Mouse (Mus musculus): ENCODE measurements at regions not wholly inside any gene's neighbourhood (a gene's known extent, or its start where the extent isn't known, plus 50 kb on each side); places are given as distances from the start of the nearest gene placed in this dataset.

DNA sequence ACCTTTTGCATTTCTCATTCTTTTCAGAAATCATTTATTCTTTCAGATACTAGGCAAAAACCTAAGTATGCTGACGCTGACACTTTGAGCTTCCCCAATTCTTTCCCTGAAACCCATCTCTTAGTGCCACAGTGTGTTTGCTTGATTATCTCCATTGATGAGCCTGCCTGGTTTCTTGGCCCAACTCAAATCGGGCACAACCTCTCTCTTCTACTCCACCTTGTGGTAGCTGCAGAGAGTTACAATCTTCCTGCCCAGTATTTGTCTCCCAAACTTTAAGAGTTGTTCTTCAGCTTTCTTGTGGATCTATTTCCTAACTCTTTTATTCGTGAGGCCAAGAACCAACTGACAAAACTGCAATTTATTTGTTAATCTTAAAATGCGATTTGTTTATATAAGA lies 176.4 kb upstream of the Tbc1d2b start:
- H3K27ac ChIP-seq (ENCODE audit: control insufficient read depth, low read depth, low read length): no peak overlapping the region
- no peaks in the 10 kb centered on the region; a peak in 2 of 4 replicates for H3K27me3 ChIP-seq (ENCODE audit: control insufficient read depth in 1 of 2, insufficient read depth in 2 of 2, low read length in 2 of 2)
- DNase-seq (ENCODE audit: low read depth, low spot score): peak; percentile 67
- no peaks in the 10 kb centered on the region for H3K9me3 ChIP-seq (replicated peaks; ENCODE audit: insufficient read depth, low read length)
- no peak overlapping the region for H3K4me3 ChIP-seq (ENCODE audit: control insufficient read depth in 1 of 2, insufficient read depth in 1 of 2, low read depth in 2 of 2, low read length in 2 of 2)
- H3K4me1 ChIP-seq (ENCODE audit: control insufficient read depth in 1 of 2, insufficient read depth in 2 of 2, low read length in 2 of 2): no peaks in the 10 kb centered on the region
- no peak overlapping the region for H3K9ac ChIP-seq (ENCODE audit: control insufficient read depth, low read depth, low read length, poor library complexity, severe bottlenecking)
- H3K36me3 ChIP-seq (ENCODE audit: control insufficient read depth in 1 of 2, insufficient read depth in 2 of 2, low read length in 2 of 2): no peaks in the 10 kb centered on the region
- no peaks in the 10 kb centered on the region for H3K79me2 ChIP-seq (ENCODE audit: control insufficient read depth, insufficient read depth, low read length, poor library complexity)
- TF ChIP-seq RAD21 (IDR thresholded peaks at IDR 0.05; ENCODE audit: low read depth, low read length) (peak; percentile 82), GATA1 (IDR thresholded peaks at IDR 0.05; ENCODE audit: low read depth, low read length) (0 out of 2 replicates have a peak, but pooled peaks have one; percentile 32), SMC3 (IDR thresholded peaks at IDR 0.05; ENCODE audit: low read depth, low read length) (peak; percentile 93), ZC3H11A (IDR thresholded peaks at IDR 0.05; ENCODE audit: low read depth, low read length) (peak; percentile 80), MXI1 (IDR thresholded peaks at IDR 0.05; ENCODE audit: low read depth, low read length) (no peak), USF1 (IDR thresholded peaks at IDR 0.05; ENCODE audit: low read depth, low read length) (no peak), MYB (IDR thresholded peaks at IDR 0.05; ENCODE audit: low read depth, low read length) (no peak), CTCF (IDR thresholded peaks at IDR 0.05 in 2 of 3, conservative IDR thresholded peaks at IDR 0.05 in 1 of 3; ENCODE audit: control insufficient read depth in 1 of 3, insufficient read depth in 1 of 3, low read depth in 2 of 3, low read length in 3 of 3, poor library complexity in 1 of 3, severe bottlenecking in 1 of 3) (peak; percentile 49 to 85 (median 55))

GRCm38 (mm10) chr9:90434902-90435301 lies 164.3 kb upstream of the Tbc1d2b start:
- Histone ChIP-seq H3K9me3 (replicated peaks; ENCODE audit: insufficient read depth, low read length) (no peaks in the 10 kb centered on the region), H3K27me3 (ENCODE audit: control insufficient read depth in 1 of 2, insufficient read depth in 2 of 2, low read length in 2 of 2) (no peaks in the 10 kb centered on the region), H3K36me3 (ENCODE audit: control insufficient read depth in 1 of 2, insufficient read depth in 2 of 2, low read length in 2 of 2) (no peaks in the 10 kb centered on the region), H3K9ac (ENCODE audit: control insufficient read depth, low read depth, low read length, poor library complexity, severe bottlenecking) (no peak overlapping the region), H3K27ac (ENCODE audit: control insufficient read depth, low read depth, low read length) (no peak overlapping the region), H3K4me1 (ENCODE audit: control insufficient read depth in 1 of 2, insufficient read depth in 2 of 2, low read length in 2 of 2) (no peaks in the 10 kb centered on the region), H3K4me3 (ENCODE audit: control insufficient read depth in 1 of 2, insufficient read depth in 1 of 2, low read depth in 2 of 2, low read length in 2 of 2) (no peak overlapping the region), H3K79me2 (ENCODE audit: control insufficient read depth, insufficient read depth, low read length, poor library complexity) (no peaks in the 10 kb centered on the region)
- TF ChIP-seq CHD2 (IDR thresholded peaks at IDR 0.05; ENCODE audit: low read length): no peak
- no peak for TF ChIP-seq RAD21 (IDR thresholded peaks at IDR 0.05; ENCODE audit: low read depth, low read length)
- no peak for TF ChIP-seq ZNF384 (IDR thresholded peaks at IDR 0.05; ENCODE audit: low read depth, low read length)
- no peak for TF ChIP-seq ELF1 (IDR thresholded peaks at IDR 0.05; ENCODE audit: low read depth, low read length)
- no peak for DNase-seq (ENCODE audit: low read depth, low spot score)

DNA sequence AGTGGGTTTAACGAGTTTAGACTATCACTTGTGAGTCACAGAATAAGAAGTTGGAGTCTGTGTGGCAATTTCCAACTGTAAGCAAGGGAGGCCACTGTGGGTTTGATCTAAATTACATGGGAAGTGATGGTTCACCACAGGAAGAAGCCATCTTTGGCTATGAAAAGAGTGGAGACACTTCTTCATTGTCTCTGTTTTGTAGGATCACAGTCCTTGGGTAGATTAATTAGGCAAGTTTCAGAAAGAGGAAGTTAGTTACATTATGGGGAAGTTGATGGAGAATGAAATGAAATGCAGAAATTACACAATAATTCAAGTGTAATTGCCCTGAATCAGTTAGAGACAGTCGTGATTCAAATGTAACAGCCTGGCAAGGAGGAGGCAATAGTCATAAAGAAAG lies 160.3 kb upstream of the Tbc1d2b start:
- Histone ChIP-seq H3K36me3 (ENCODE audit: control insufficient read depth in 1 of 2, insufficient read depth in 2 of 2, low read length in 2 of 2) (no peaks in the 10 kb centered on the region), H3K4me1 (ENCODE audit: control insufficient read depth in 1 of 2, insufficient read depth in 2 of 2, low read length in 2 of 2) (no peaks in the 10 kb centered on the region), H3K27ac (ENCODE audit: control insufficient read depth, low read depth, low read length) (no peak overlapping the region), H3K4me3 (ENCODE audit: control insufficient read depth in 1 of 2, insufficient read depth in 1 of 2, low read depth in 2 of 2, low read length in 2 of 2) (no peak overlapping the region), H3K9me3 (replicated peaks; ENCODE audit: insufficient read depth, low read length) (no peaks in the 10 kb centered on the region), H3K79me2 (ENCODE audit: control insufficient read depth, insufficient read depth, low read length, poor library complexity) (no peaks in the 10 kb centered on the region), H3K27me3 (ENCODE audit: control insufficient read depth in 1 of 2, insufficient read depth in 2 of 2, low read length in 2 of 2) (no peaks in the 10 kb centered on the region), H3K9ac (ENCODE audit: control insufficient read depth, low read depth, low read length, poor library complexity, severe bottlenecking) (no peak overlapping the region)
- DNase-seq (ENCODE audit: low read depth, low spot score): peak; percentile 53
- TF ChIP-seq UBTF (IDR thresholded peaks at IDR 0.05; ENCODE audit: borderline replicate concordance, insufficient read depth, low read depth, low read length) (no peak), POLR2AphosphoS5 (IDR thresholded peaks at IDR 0.05; ENCODE audit: borderline replicate concordance, low read depth, low read length) (no peak), ELF1 (IDR thresholded peaks at IDR 0.05; ENCODE audit: low read depth, low read length) (no peak), CHD1 (IDR thresholded peaks at IDR 0.05; ENCODE audit: low read depth, low read length) (no peak), MXI1 (IDR thresholded peaks at IDR 0.05; ENCODE audit: low read depth, low read length) (no peak), TBP (IDR thresholded peaks at IDR 0.05; ENCODE audit: low read depth, low read length) (no peak), BHLHE40 (IDR thresholded peaks at IDR 0.05; ENCODE audit: borderline replicate concordance, low read depth, low read length) (no peak), MAX (IDR thresholded peaks at IDR 0.05; ENCODE audit: low read length) (no peak), NELFE (IDR thresholded peaks at IDR 0.05; ENCODE audit: low read depth, low read length) (no peak)
